Mouse (Mus musculus) stomach, embryonic 14.5 days (tissue): ENCODE results near the gene Plppr1. TPM values are rescaled to one million over a fixed set of nuclear protein-coding genes. Genes with fewer than 3 reads are reported as not detected.

Experiments
- ATAC-seq: fragments of 200-750 bp; cut with Nextera tagmentation; 2 replicates; pipeline ENCODE4 v1.8.0; 2017; ENCODE audit warnings: low read depth, moderate TSS enrichment; ENCODE audit not compliant: insufficient number of reproducible peaks, insufficient read depth, low FRiP score
- H3K27ac ChIP-seq: fragments of 300-500 bp; sonication (generic); 2 replicates; pipeline ENCODE4 v1.5.1; 2014; ENCODE audit warnings: mild to moderate bottlenecking, low read length, moderate library complexity, mixed read lengths
- H3K27me3 ChIP-seq: fragments of 300-500 bp; sonication (generic); 2 replicates; pipeline ENCODE4 v1.6.1; 2014; ENCODE audit warnings: low read length, control low read depth, mixed read lengths; ENCODE audit not compliant: control insufficient read depth, insufficient read depth
- H3K36me3 ChIP-seq: fragments of 300-500 bp; sonication (generic); 2 replicates; pipeline ENCODE4 v1.6.1; 2014; ENCODE audit warnings: mild to moderate bottlenecking, control low read depth, low read length, moderate library complexity, mixed read lengths; ENCODE audit not compliant: control insufficient read depth, insufficient read depth
- H3K4me1 ChIP-seq: fragments of 300-500 bp; sonication (generic); 2 replicates; pipeline ENCODE4 v1.6.1; 2014; ENCODE audit warnings: low read length, control low read depth, mixed read lengths; ENCODE audit not compliant: control insufficient read depth, insufficient read depth
- H3K4me2 ChIP-seq: fragments of 300-500 bp; sonication (generic); replicated peaks from 2 replicates; pipeline ENCODE4 v1.6.1; 2014; ENCODE audit warnings: low read depth, low read length, control low read depth
- H3K4me3 ChIP-seq: fragments of 300-500 bp; sonication (generic); 2 replicates; pipeline ENCODE4 v1.5.1; 2014; ENCODE audit warnings: low read depth, low read length, control low read depth
- H3K9ac ChIP-seq: fragments of 300-500 bp; sonication (generic); replicated peaks from 2 replicates; pipeline ENCODE4 v1.6.1; 2014; ENCODE audit warnings: low read depth, mild to moderate bottlenecking, control low read depth, low read length, moderate library complexity, mixed read lengths
- H3K9me3 ChIP-seq: fragments of 300-500 bp; sonication (generic); 2 replicates; pipeline ENCODE4 v1.6.1; 2016; ENCODE audit warnings: low read depth, low read length, control low read depth; ENCODE audit not compliant: control insufficient read depth
- WGBS: fragments of 180-500 bp; shearing (Covaris S2); extraction: QIAGEN DNeasy Blood & Tissue Kit; methylation state at CpG from one replicate; pipeline ENCODE4 v1.1.7; 2014; 5-methylcytosine and 5-hydroxymethylcytosine counted together
- polyA plus RNA-seq: library from polyadenylated mRNA; unstranded; fragments of >200 nt; fragmentation: Nextera tagmentation; extraction: Ambion mirVana; gene quantifications from 2 replicates; pipeline ENCODE4 v1.2.1, GENCODE M21; 2014

The Plppr1 gene
- polyA plus RNA-seq, 1 experiment from 2014 or later, result 4.3 TPM

DNA sequence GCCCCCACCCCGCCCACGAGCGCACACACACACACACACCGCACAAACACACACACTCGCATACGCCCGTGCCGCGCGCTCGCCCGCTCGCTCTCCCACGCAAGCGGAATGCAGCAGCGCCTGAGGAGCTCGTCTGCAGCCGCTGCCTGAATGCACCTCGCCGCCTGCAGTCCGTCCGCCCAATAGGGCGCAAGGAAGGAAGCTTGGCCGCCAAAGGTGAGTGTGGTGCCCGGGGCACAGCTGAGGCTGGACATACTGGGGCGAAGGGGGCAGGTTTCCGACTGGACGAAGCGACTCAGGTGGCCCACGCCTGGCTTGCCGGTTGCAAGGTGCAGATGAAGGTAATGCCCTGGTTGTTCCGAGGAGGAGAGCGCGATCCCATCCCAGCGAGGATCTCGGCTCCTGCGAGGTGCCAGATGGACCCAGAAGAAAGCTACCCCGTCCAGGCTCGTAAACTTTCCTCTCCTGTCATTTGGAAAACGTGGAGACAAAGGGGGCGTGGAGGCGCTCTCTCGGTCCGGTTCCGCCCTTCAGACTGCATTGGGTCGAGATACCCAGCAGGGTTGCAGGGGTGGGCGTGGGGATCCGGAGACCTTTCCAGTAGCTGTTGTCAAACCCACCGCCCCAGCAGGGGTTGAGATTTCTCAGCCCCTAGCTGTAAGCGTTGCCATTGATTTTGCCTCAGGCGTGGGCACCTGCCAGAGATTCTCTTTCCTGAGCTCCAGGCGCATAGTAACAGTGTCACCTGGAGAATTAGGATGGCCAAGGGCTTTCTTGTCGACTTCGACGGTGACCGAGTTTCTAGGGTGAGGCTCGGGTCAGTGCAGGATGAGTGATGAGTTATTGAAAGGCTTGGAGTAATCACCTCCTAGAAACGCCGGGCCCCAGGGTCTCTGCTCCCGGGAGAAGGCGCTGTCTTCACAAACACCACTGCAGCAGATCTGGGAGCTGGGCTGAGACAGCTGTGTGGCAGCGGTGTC is 619 bp downstream of the Plppr1 start:
- Histone ChIP-seq H3K27ac (peak overlapping the region; percentile 3; the same call in 1 of the 2 replicates), H3K36me3 (no peaks in the 10 kb centered on the region), H3K9ac (peak overlapping the region; percentile 40), H3K27me3 (no peaks in the 10 kb centered on the region), H3K4me1 (no peaks in the 10 kb centered on the region), H3K4me2 (peak overlapping the region; percentile 97), H3K9me3 (no peaks in the 10 kb centered on the region), H3K4me3 (peak overlapping the region; percentile 63)
- WGBS, result under 1% methylated on average over 60 of the region's 62 CpGs
- peak; percentile 81 for ATAC-seq

GRCm38 (mm10) chr4:49069471-49069870 is 10.4 kb downstream of the Plppr1 start:
- no peak overlapping the region for H3K9ac ChIP-seq
- H3K4me3 ChIP-seq, result no peak overlapping the region
- H3K36me3 ChIP-seq, result no peaks in the 10 kb centered on the region
- no peak overlapping the region for H3K27ac ChIP-seq
- H3K4me1 ChIP-seq, result no peaks in the 10 kb centered on the region
- 74% methylated on average over 4 of the region's 4 CpGs for WGBS
- no peaks in the 10 kb centered on the region for H3K27me3 ChIP-seq
- no peak overlapping the region for H3K4me2 ChIP-seq
- ATAC-seq, result no peak
- no peaks in the 10 kb centered on the region for H3K9me3 ChIP-seq

GRCm38 (mm10) chr4:49072886-49073285 is 13.8 kb downstream of the Plppr1 start:
- Histone ChIP-seq H3K9ac (no peak overlapping the region), H3K4me2 (no peak overlapping the region), H3K27me3 (no peaks in the 10 kb centered on the region), H3K27ac (no peak overlapping the region), H3K36me3 (no peaks in the 10 kb centered on the region), H3K9me3 (no peaks in the 10 kb centered on the region), H3K4me3 (no peak overlapping the region), H3K4me1 (no peaks in the 10 kb centered on the region)
- ATAC-seq, result no peak
- WGBS, result 56% methylated on average over 4 of the region's 4 CpGs

GRCm38 (mm10) chr4:49075881-49076280 is 16.8 kb downstream of the Plppr1 start:
- no peak for ATAC-seq
- WGBS, result 91% methylated on average over 2 of the region's 2 CpGs
- H3K4me3 ChIP-seq, result no peak overlapping the region
- no peaks in the 10 kb centered on the region for H3K4me1 ChIP-seq
- no peaks in the 10 kb centered on the region for H3K9me3 ChIP-seq
- no peak overlapping the region for H3K27ac ChIP-seq
- H3K27me3 ChIP-seq, result no peaks in the 10 kb centered on the region
- no peak overlapping the region for H3K9ac ChIP-seq
- H3K4me2 ChIP-seq, result no peak overlapping the region
- no peaks in the 10 kb centered on the region for H3K36me3 ChIP-seq

DNA sequence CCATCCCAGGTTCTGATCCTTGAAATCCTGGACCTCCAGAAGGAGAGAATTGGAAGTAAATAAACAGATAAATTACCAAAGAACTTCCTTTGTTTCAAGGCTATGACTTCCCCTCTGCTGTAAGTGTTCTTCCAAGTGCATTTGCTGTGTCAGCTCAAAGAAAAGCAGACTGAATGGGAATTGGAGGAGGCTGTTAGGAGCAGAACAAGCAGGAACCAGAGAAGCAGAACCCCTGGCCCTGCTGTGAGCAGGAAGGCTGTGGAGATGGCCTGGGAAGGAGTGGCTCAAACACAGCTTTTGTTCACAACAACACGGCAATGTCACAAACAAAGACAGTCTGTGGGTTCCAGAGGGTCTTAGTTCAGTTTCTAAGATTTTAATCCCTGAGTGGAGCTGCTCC is 20.3 kb downstream of the Plppr1 start:
- WGBS, result 67% methylated on average over 1 of the region's 1 CpGs
- Histone ChIP-seq H3K9ac (no peak overlapping the region), H3K4me2 (no peak overlapping the region), H3K36me3 (no peaks in the 10 kb centered on the region), H3K27me3 (no peaks in the 10 kb centered on the region), H3K27ac (no peak overlapping the region), H3K9me3 (no peaks in the 10 kb centered on the region), H3K4me1 (no peaks in the 10 kb centered on the region), H3K4me3 (no peak overlapping the region)
- ATAC-seq, result no peak

DNA sequence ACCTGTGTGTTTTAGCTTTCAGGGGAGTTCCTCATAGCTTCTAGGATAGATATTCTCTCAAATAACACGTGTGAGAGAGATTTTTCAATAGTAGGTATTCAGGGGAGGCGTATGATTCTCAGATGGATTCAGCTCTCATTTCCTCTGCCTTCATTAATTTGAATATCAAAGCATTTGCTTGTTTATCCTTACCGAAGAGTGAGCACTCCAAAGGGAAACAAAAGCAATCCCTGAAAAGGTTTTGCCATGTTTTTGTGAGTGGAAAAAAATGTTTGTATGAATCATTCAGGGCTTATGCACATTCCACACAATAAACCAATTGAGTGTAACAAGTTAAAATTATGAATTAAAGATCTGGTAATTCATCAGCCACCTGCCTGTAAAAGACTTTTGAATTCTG is 29.1 kb downstream of the Plppr1 start:
- Histone ChIP-seq H3K4me1 (no peaks in the 10 kb centered on the region), H3K9ac (no peak overlapping the region), H3K4me3 (no peak overlapping the region), H3K36me3 (no peaks in the 10 kb centered on the region), H3K9me3 (no peaks in the 10 kb centered on the region), H3K27me3 (no peaks in the 10 kb centered on the region), H3K27ac (no peak overlapping the region), H3K4me2 (no peak overlapping the region)
- WGBS, result 55% methylated on average over 3 of the region's 3 CpGs
- no peak for ATAC-seq

- H3K4me1 ChIP-seq, result no peaks in the 10 kb centered on the region
- no peak overlapping the region for H3K4me3 ChIP-seq
- WGBS, result 95% methylated on average over 1 of the region's 1 CpGs
- H3K36me3 ChIP-seq, result no peaks in the 10 kb centered on the region
- H3K27ac ChIP-seq, result no peak overlapping the region
- ATAC-seq, result no peak
- H3K27me3 ChIP-seq, result no peaks in the 10 kb centered on the region
- no peak overlapping the region for H3K4me2 ChIP-seq
- no peak overlapping the region for H3K9ac ChIP-seq
- H3K9me3 ChIP-seq, result no peaks in the 10 kb centered on the region
Observed at GRCm38 (mm10) chr4:49090461-49090860, 31.4 kb downstream of the Plppr1 start.

- H3K27ac ChIP-seq, result no peak overlapping the region
- no peak for ATAC-seq
- H3K9ac ChIP-seq, result no peak overlapping the region
- 74% methylated on average over 2 of the region's 2 CpGs for WGBS
- H3K4me1 ChIP-seq, result no peaks in the 10 kb centered on the region
- H3K27me3 ChIP-seq, result no peaks in the 10 kb centered on the region
- H3K4me2 ChIP-seq, result no peak overlapping the region
- no peaks in the 10 kb centered on the region for H3K36me3 ChIP-seq
- H3K4me3 ChIP-seq, result no peak overlapping the region
- no peaks in the 10 kb centered on the region for H3K9me3 ChIP-seq
Observed at GRCm38 (mm10) chr4:49099448-49099847, 40.4 kb downstream of the Plppr1 start.
